Mouse (Mus musculus) stomach, embryonic 15.5 days (tissue): ENCODE results near the gene Tomm7. TPM values are rescaled to one million over a fixed set of nuclear protein-coding genes. Genes with fewer than 3 reads are reported as not detected.
"Not testable (repeated sequence)": the region's sequence is repeated elsewhere in the genome, so short reads cannot be mapped to it uniquely, and the experiment has no call there.

Source experiments
- ATAC-seq: fragments of 200-750 bp; cut with Nextera tagmentation; 2 replicates; pipeline ENCODE4 v1.8.0; 2017; ENCODE audit warnings: low read depth, moderate number of reproducible peaks, moderate TSS enrichment; ENCODE audit not compliant: insufficient read depth, low FRiP score
- H3K27ac ChIP-seq: fragments of 300-500 bp; sonication (generic); 2 replicates; pipeline ENCODE4 v1.5.1; 2015; ENCODE audit warnings: mild to moderate bottlenecking, inconsistent platforms
- H3K27me3 ChIP-seq: fragments of 300-500 bp; sonication (generic); replicated peaks from 2 replicates; pipeline ENCODE4 v1.6.1; 2015; ENCODE audit warnings: inconsistent platforms
- H3K36me3 ChIP-seq: fragments of 300-500 bp; sonication (generic); 2 replicates; pipeline ENCODE4 v1.6.1; 2015; ENCODE audit warnings: inconsistent platforms
- H3K4me1 ChIP-seq: fragments of 300-500 bp; sonication (generic); 2 replicates; pipeline ENCODE4 v1.6.1; 2015; ENCODE audit warnings: inconsistent platforms
- H3K4me2 ChIP-seq: fragments of 300-500 bp; sonication (generic); 2 replicates; pipeline ENCODE4 v1.6.1; 2015; ENCODE audit warnings: mild to moderate bottlenecking, inconsistent platforms
- H3K4me3 ChIP-seq: fragments of 300-500 bp; sonication (generic); replicated peaks from 2 replicates; pipeline ENCODE4 v1.5.1; 2015; ENCODE audit warnings: inconsistent platforms
- H3K9ac ChIP-seq: fragments of 300-500 bp; sonication (generic); 2 replicates; pipeline ENCODE4 v1.6.1; 2015; ENCODE audit warnings: inconsistent platforms
- H3K9me3 ChIP-seq: fragments of 300-500 bp; sonication (generic); 2 replicates; pipeline ENCODE4 v1.6.1; 2016; ENCODE audit warnings: inconsistent platforms
- WGBS: fragments of 180-500 bp; shearing (Covaris S2); methylation state at CpG from one replicate; pipeline ENCODE4 v1.1.7; 2015; 5-methylcytosine and 5-hydroxymethylcytosine counted together
- polyA plus RNA-seq: library from polyadenylated mRNA; unstranded; fragments of >200 nt; fragmentation: Nextera tagmentation; extraction: Ambion mirVana; gene quantifications from 2 replicates; pipeline ENCODE4 v1.2.1, GENCODE M21; 2015

Gene Tomm7
- polyA plus RNA-seq = 115 and 116 TPM in 2 replicates

GRCm38 (mm10) chr5:23843674-23844530 is at the start of gene Tomm7:
Tomm7 (minus strand) TSS chr5:23844161.
- Histone ChIP-seq H3K27ac (peak within 1 kb of the TSS; percentile 90), H3K9me3 (no peaks in the 10 kb centered on the region), H3K4me2 (peak within 1 kb of the TSS; percentile 58), H3K27me3 (no peaks in the 10 kb centered on the region), H3K4me1 (peaks cover 8% of the 10 kb centered on the region; the same call in 1 of the 2 replicates), H3K36me3 (0 out of 2 replicates have a peak, but pooled peaks cover 2% of the 10 kb centered on the region), H3K4me3 (peak within 1 kb of the TSS; percentile 85), H3K9ac (peak within 1 kb of the TSS; percentile 69; the same call in 1 of the 2 replicates)
- under 1% methylated on average over 44 of the region's 44 CpGs for WGBS
- peak; percentile 94 for ATAC-seq

GRCm38 (mm10) chr5:23893156-23893863 is 49.3 kb upstream of the Tomm7 start:
- Histone ChIP-seq H3K27ac (no peak overlapping the region), H3K4me3 (no peak overlapping the region), H3K4me1 (no peaks in the 10 kb centered on the region), H3K9ac (no peak overlapping the region), H3K9me3 (no peaks in the 10 kb centered on the region), H3K27me3 (no peaks in the 10 kb centered on the region), H3K4me2 (no peak overlapping the region), H3K36me3 (no peaks in the 10 kb centered on the region)
- WGBS = 69% methylated on average over 5 of the region's 5 CpGs
- no peak for ATAC-seq

GRCm38 (mm10) chr5:23890734-23891133 is 46.8 kb upstream of the Tomm7 start:
- H3K4me1 ChIP-seq = no peaks in the 10 kb centered on the region
- H3K9ac ChIP-seq = no peak overlapping the region
- 35% methylated on average over 10 of the region's 10 CpGs for WGBS
- H3K27ac ChIP-seq = no peak overlapping the region
- H3K36me3 ChIP-seq = no peaks in the 10 kb centered on the region
- H3K4me3 ChIP-seq = no peak overlapping the region
- ATAC-seq = no peak
- no peak overlapping the region for H3K4me2 ChIP-seq
- H3K27me3 ChIP-seq = no peaks in the 10 kb centered on the region
- H3K9me3 ChIP-seq = no peaks in the 10 kb centered on the region

DNA sequence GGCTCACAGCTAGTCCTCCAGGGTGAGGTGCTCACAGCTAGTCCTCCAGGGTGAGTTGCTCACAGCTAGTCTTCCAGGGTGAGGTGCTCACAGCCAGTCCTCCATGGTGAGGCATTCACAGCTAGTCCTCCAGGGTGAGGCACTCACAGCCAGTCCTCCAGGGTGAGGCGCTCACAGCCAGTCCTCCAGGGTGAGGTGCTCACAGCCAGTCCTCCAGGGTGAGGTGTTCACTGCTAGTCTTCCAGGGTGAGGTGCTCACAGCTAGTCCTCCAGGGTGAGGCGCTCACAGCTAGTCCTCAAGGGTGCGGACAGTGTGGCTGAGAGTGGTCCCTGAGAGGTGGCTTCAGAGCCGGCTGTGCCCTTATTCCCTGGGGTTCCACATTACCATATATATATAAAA is 45.5 kb upstream of the Tomm7 start:
- no peak overlapping the region for H3K9ac ChIP-seq
- ATAC-seq = no peak
- WGBS = 74% methylated on average over 4 of the region's 4 CpGs

GRCm38 (mm10) chr5:23887111-23887510 is 43.1 kb upstream of the Tomm7 start:
- Histone ChIP-seq H3K9me3 (no peaks in the 10 kb centered on the region), H3K27me3 (no peaks in the 10 kb centered on the region), H3K4me3 (no peak overlapping the region), H3K27ac (no peak overlapping the region), H3K36me3 (no peaks in the 10 kb centered on the region), H3K4me1 (no peaks in the 10 kb centered on the region), H3K9ac (no peak overlapping the region), H3K4me2 (no peak overlapping the region)
- 64% methylated on average over 3 of the region's 3 CpGs for WGBS
- ATAC-seq = no peak

More for the DNA sequence above, 45.5 kb upstream of the Tomm7 start:
- no peaks in the 10 kb centered on the region for H3K9me3 ChIP-seq
- H3K36me3 ChIP-seq = no peaks in the 10 kb centered on the region
- H3K27me3 ChIP-seq = no peaks in the 10 kb centered on the region
- H3K4me3 ChIP-seq = no peak overlapping the region
- no peaks in the 10 kb centered on the region for H3K4me1 ChIP-seq
- H3K4me2 ChIP-seq = no peak overlapping the region
- H3K27ac ChIP-seq = no peak overlapping the region

DNA sequence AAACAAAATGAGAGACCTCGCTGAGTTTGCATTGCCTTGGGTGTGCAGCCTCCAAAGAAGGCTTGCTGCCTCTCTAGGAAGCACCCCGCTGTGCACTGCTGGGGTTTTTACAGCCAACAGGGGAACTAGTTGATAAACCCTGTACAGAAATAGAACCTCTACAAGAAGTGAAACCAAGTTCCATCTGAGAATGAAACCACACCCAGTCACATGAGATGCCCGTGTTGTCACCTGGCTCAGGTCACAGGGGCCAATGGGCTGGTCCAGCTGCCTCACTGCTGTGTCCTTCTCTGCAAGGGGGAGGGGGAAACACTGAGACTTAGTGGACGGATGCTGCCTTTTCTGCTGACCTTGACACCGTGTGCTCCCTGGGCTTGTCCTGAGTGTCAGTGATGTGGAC is 30.5 kb upstream of the Tomm7 start:
- no peak overlapping the region for H3K4me3 ChIP-seq
- H3K4me1 ChIP-seq = no peaks in the 10 kb centered on the region
- no peaks in the 10 kb centered on the region for H3K27me3 ChIP-seq
- H3K9ac ChIP-seq = no peak overlapping the region
- H3K36me3 ChIP-seq = no peaks in the 10 kb centered on the region
- no peak overlapping the region for H3K4me2 ChIP-seq
- H3K27ac ChIP-seq = no peak overlapping the region
- no peak for ATAC-seq
- no peaks in the 10 kb centered on the region for H3K9me3 ChIP-seq
- WGBS = 48% methylated on average over 5 of the region's 5 CpGs

DNA sequence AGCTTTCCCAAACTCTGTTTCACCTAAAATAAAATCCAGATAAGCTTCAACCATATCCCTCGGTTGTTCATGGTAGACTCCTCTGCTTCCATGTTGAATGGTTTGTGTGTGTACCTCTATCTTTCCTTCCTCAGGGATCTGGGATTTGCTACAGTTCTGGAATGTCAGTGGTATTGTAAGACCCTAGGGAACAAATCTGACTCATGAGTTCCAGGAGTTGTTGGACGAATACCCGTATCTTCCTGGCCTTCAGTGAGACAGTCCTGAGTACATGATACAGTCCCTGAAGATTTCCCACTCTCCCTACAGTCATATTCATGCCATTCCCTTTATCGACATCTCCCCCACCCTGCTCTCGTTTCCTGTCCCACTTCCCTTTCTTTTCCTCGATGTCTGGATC is 28.6 kb upstream of the Tomm7 start:
- H3K36me3 ChIP-seq = no peaks in the 10 kb centered on the region
- H3K4me2 ChIP-seq = no peak overlapping the region
- no peak overlapping the region for H3K27ac ChIP-seq
- H3K4me1 ChIP-seq = no peaks in the 10 kb centered on the region
- 71% methylated on average over 6 of the region's 6 CpGs for WGBS
- no peak overlapping the region for H3K9ac ChIP-seq
- H3K9me3 ChIP-seq = no peaks in the 10 kb centered on the region
- H3K4me3 ChIP-seq = no peak overlapping the region
- no peak for ATAC-seq
- H3K27me3 ChIP-seq = no peaks in the 10 kb centered on the region

DNA sequence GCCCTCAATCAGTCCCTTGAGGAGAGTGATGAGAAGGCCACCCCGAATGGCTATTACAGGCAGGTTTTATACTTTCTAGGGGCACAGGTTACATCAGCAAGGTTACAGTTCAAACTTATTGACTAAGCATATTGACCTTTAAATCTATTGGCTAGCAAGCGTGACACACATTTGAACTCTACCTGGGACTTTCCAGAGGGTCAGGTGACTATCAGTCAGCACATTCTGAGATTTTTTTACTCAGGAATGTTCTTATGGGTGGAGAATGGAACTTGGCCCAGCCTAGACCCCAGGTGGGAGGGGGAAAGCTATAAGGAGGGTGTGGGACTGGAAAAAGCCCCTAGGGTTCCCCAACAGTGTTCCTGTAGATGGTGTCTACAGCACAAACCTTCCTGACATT is 27.4 kb upstream of the Tomm7 start:
- ATAC-seq, H3K27ac ChIP-seq, H3K36me3 ChIP-seq, H3K4me2 ChIP-seq, H3K4me3 ChIP-seq, H3K4me1 ChIP-seq, H3K9ac ChIP-seq, H3K27me3 ChIP-seq, H3K9me3 ChIP-seq: not testable (repeated sequence)
- 69% methylated on average over 2 of the region's 2 CpGs for WGBS

- no peak overlapping the region for H3K27ac ChIP-seq
- no peaks in the 10 kb centered on the region for H3K36me3 ChIP-seq
- no peak overlapping the region for H3K9ac ChIP-seq
- no peak overlapping the region for H3K4me3 ChIP-seq
- no peak for ATAC-seq
- WGBS = 87% methylated on average over 5 of the region's 5 CpGs
- H3K4me2 ChIP-seq = no peak overlapping the region
- H3K4me1 ChIP-seq = peaks cover 7% of the 10 kb centered on the region; the same call in 1 of the 2 replicates
- no peaks in the 10 kb centered on the region for H3K27me3 ChIP-seq
- no peaks in the 10 kb centered on the region for H3K9me3 ChIP-seq
These were observed 22.0 kb upstream of the Tomm7 start for GRCm38 (mm10) chr5:23865941-23866340.

GRCm38 (mm10) chr5:23864054-23864965 is 20.3 kb upstream of the Tomm7 start:
- H3K4me3 ChIP-seq = no peak overlapping the region
- no peaks in the 10 kb centered on the region for H3K27me3 ChIP-seq
- H3K9me3 ChIP-seq = no peaks in the 10 kb centered on the region
- H3K36me3 ChIP-seq = peaks cover 5% of the 10 kb centered on the region; the same call in 1 of the 2 replicates
- peak overlapping the region; percentile 66; the same call in 1 of the 2 replicates for H3K27ac ChIP-seq
- H3K4me2 ChIP-seq = no peak overlapping the region
- peaks cover 7% of the 10 kb centered on the region; the same call in 1 of the 2 replicates for H3K4me1 ChIP-seq
- WGBS = 77% methylated on average over 13 of the region's 13 CpGs
- ATAC-seq = peak; percentile 75
- H3K9ac ChIP-seq = no peak overlapping the region
